15 mouse cellular contexts compared by ENCODE assay signal in the genomic region with DNA sequence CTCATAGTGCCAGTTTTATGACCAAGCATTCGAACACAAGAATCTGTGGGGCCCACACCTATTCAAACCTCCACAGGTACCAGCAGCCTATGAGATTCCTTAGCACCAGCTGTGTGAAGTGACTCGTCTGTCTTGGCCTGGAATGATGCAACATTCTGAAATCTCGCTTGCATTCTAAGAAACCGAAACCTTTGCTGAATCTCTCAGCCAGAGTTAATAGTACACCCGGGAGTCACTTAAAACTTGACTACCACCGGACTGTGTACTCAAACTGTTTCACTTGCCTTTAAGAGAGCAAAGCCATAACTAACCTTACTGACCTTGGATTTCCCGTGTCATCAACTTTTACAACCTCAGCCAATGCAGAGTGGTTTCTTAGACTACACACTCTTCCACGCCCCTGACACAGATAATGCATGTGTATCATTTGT. TPM values are rescaled to one million over a fixed set of nuclear protein-coding genes. Genes with fewer than 3 reads are reported as not detected.
DNase-seq lines count a peak whose midpoint lies in the region; ATAC-seq and TF ChIP-seq lines count a peak whose summit lies in the region.
"Had no signal": no experiment of that assay in that cellular context is flagged by ENCODE, and none has a peak within 500 bp of the region (broad histone marks: within the 10 kb centered on the region; RNA-seq: fewer than 3 reads in every experiment).

No protein-coding gene starts in this region.

- intact Hi-C loops in heart, adult 2 months (cut with DNase I) = no loop called here

- H3K9ac ChIP-seq in CH12.LX (ENCODE audit: insufficient read depth, low read depth) = no peak overlapping the region
- no peak overlapping the region for H3K9ac ChIP-seq in intestine, embryonic 15.5 days
- H3K9ac ChIP-seq in forebrain, embryonic 16.5 days (replicated peaks; ENCODE audit: low read depth, low read length) = no peak overlapping the region
- H3K9ac ChIP-seq in heart, adult 2 months (ENCODE audit: low read depth, low read length) = no peak overlapping the region
- H3K9ac ChIP-seq: limb, embryonic 15.5 days; stomach, embryonic 15.5 days had no signal

- TF ChIP-seq EP300 in CH12.LX (IDR thresholded peaks at IDR 0.05; ENCODE audit: low read length) = no peak
- no peak for TF ChIP-seq EP300 in heart, adult 2 months (IDR thresholded peaks at IDR 0.05; ENCODE audit: insufficient read depth, low read depth, low read length)

- H3K36me3 ChIP-seq in CH12.LX (replicated peaks in 1 of 2; ENCODE audit: control insufficient read depth in 1 of 2, insufficient read depth in 1 of 2, low read length in 1 of 2) = no peaks in the 10 kb centered on the region
- no peaks in the 10 kb centered on the region for H3K36me3 ChIP-seq in intestine, embryonic 15.5 days
- no peaks in the 10 kb centered on the region for H3K36me3 ChIP-seq in forebrain, embryonic 16.5 days (ENCODE audit: control insufficient read depth, insufficient read depth)
- no peaks in the 10 kb centered on the region for H3K36me3 ChIP-seq in heart, adult 2 months (ENCODE audit: control insufficient read depth, insufficient read depth, low read length)
- H3K36me3 ChIP-seq: limb, embryonic 15.5 days; midbrain, embryonic 10.5 days; stomach, embryonic 15.5 days had no signal

- no peak overlapping the region for H3K4me3 ChIP-seq in CH12.LX (replicated peaks in 1 of 3; ENCODE audit: low read depth in 2 of 3, low read length in 2 of 3, poor library complexity in 1 of 3)
- H3K4me3 ChIP-seq in intestine, embryonic 15.5 days (replicated peaks) = no peak overlapping the region
- H3K4me3 ChIP-seq in forebrain, embryonic 16.5 days (replicated peaks; ENCODE audit: low read length) = no peak overlapping the region
- H3K4me3 ChIP-seq in heart, adult 2 months = no peak overlapping the region
- H3K4me3 ChIP-seq: limb, embryonic 15.5 days; midbrain, embryonic 10.5 days; stomach, embryonic 15.5 days had no signal

- WGBS in intestine, embryonic 15.5 days = 48% methylated on average over 8 of the region's 8 CpGs
- WGBS in large intestine, adult 2 months = 27% methylated on average over 8 of the region's 8 CpGs
- WGBS in forebrain, embryonic 16.5 days = 90% methylated on average over 8 of the region's 8 CpGs
- 94% methylated on average over 8 of the region's 8 CpGs for WGBS in heart, adult 2 months

- no peaks in the 10 kb centered on the region for H3K9me3 ChIP-seq in CH12.LX (replicated peaks; ENCODE audit: low read length)
- no peaks in the 10 kb centered on the region for H3K9me3 ChIP-seq in intestine, embryonic 15.5 days
- no peaks in the 10 kb centered on the region; the same call in 1 of the 2 replicates for H3K9me3 ChIP-seq in forebrain, embryonic 16.5 days (ENCODE audit: control insufficient read depth, low read length)
- H3K9me3 ChIP-seq: limb, embryonic 15.5 days; midbrain, embryonic 10.5 days; stomach, embryonic 15.5 days had no signal

- in situ Hi-C loops in CH12.LX (cut with MboI; ENCODE audit: low pct_ligation_motif_present, low pct_unique_long_range_greater_than_20kb, low sequenced_read_pairs) = no loop called here

- dilution Hi-C loops in CH12.LX (cut with MboI; ENCODE audit: extremely low pct_ligation_motif_present, extremely low pct_unique_long_range_greater_than_20kb, low sequenced_read_pairs) = no loop called here

- no peaks in the 10 kb centered on the region for H3K79me2 ChIP-seq in CH12.LX (replicated peaks; ENCODE audit: control insufficient read depth, extremely low read depth, insufficient read depth, poor library complexity, severe bottlenecking)
- H3K79me2 ChIP-seq in heart, adult 2 months (replicated peaks; ENCODE audit: control insufficient read depth, insufficient read depth, low read length) = no peaks in the 10 kb centered on the region

- peak; percentile 91 for ATAC-seq in intestine, embryonic 15.5 days
- no peak for ATAC-seq in forebrain, embryonic 16.5 days

- DNase-seq in 3T3-L1 (ENCODE audit: low read depth, low spot score) (peak; percentile 82), CH12.LX (ENCODE audit: extremely low read depth) (peak; percentile 34)
- DNase-seq in large intestine, adult 2 months (ENCODE audit: low read depth, low spot score) = peak; percentile 38
- DNase-seq in heart, adult 2 months = no peak
- DNase-seq in cerebellum, postnatal 25 days = no peak
- no peak for DNase-seq in gastrocnemius, adult 18-20 months (ENCODE audit: low spot score)
- DNase-seq: adrenal gland, postnatal 36 days; cerebellum, adult 18-20 months; gastrocnemius, postnatal 36 days; heart, postnatal 4 days had no signal

- no peak for TF ChIP-seq RAD21 in CH12.LX (IDR thresholded peaks at IDR 0.05; ENCODE audit: low read depth, low read length)

- H3K27me3 ChIP-seq in CH12.LX (replicated peaks) = no peaks in the 10 kb centered on the region
- H3K27me3 ChIP-seq in intestine, embryonic 15.5 days (replicated peaks) = no peaks in the 10 kb centered on the region
- H3K27me3 ChIP-seq in forebrain, embryonic 16.5 days (replicated peaks; ENCODE audit: control insufficient read depth, insufficient read depth, low read length) = no peaks in the 10 kb centered on the region
- no peaks in the 10 kb centered on the region for H3K27me3 ChIP-seq in heart, adult 2 months (ENCODE audit: control insufficient read depth, insufficient read depth, low read length)
- H3K27me3 ChIP-seq: limb, embryonic 15.5 days; stomach, embryonic 15.5 days had no signal

- 0 out of 2 replicates have a peak, but pooled peaks have one; percentile 27 for TF ChIP-seq POLR2A in CH12.LX (IDR thresholded peaks at IDR 0.05; ENCODE audit: low read depth, low read length)
- no peak for TF ChIP-seq POLR2A in heart, adult 2 months (IDR thresholded peaks at IDR 0.05; ENCODE audit: insufficient read depth, low read depth, low read length)

- peak overlapping the region; percentile 78 for H3K27ac ChIP-seq in CH12.LX (ENCODE audit: insufficient read depth, low read depth)
- H3K27ac ChIP-seq in intestine, embryonic 15.5 days = peak overlapping the region; percentile 53
- H3K27ac ChIP-seq in forebrain, embryonic 16.5 days (ENCODE audit: low read length) = no peak overlapping the region
- H3K27ac ChIP-seq in heart, adult 2 months = no peak overlapping the region
- H3K27ac ChIP-seq: limb, embryonic 15.5 days; midbrain, embryonic 10.5 days; stomach, embryonic 15.5 days had no signal

- peaks cover 16 to 37% of the 10 kb centered on the region in 2 experiments for H3K4me1 ChIP-seq in CH12.LX (ENCODE audit: control insufficient read depth in 1 of 2, insufficient read depth in 2 of 2)
- H3K4me1 ChIP-seq in intestine, embryonic 15.5 days (replicated peaks) = peaks cover 6% of the 10 kb centered on the region; the same call in 1 of the 2 replicates
- no peaks in the 10 kb centered on the region for H3K4me1 ChIP-seq in forebrain, embryonic 16.5 days (replicated peaks; ENCODE audit: control insufficient read depth, insufficient read depth, low read length)
- no peaks in the 10 kb centered on the region; the same call in 1 of the 2 replicates for H3K4me1 ChIP-seq in heart, adult 2 months (ENCODE audit: control insufficient read depth, insufficient read depth, low read length)
- H3K4me1 ChIP-seq: limb, embryonic 15.5 days had no signal

- no peak for TF ChIP-seq CTCF in CH12.LX (conservative IDR thresholded peaks at IDR 0.05 in 1 of 2, IDR thresholded peaks at IDR 0.05 in 1 of 2; ENCODE audit: low read depth in 2 of 2, low read length in 2 of 2)
- no peak for TF ChIP-seq CTCF in heart, adult 2 months (IDR thresholded peaks at IDR 0.05)

- H3K4me2 ChIP-seq in CH12.LX (ENCODE audit: insufficient read depth, low read depth, poor library complexity, severe bottlenecking) = no peak overlapping the region
- 0 out of 2 replicates have a peak overlapping the region, but pooled peaks have one; percentile 3 for H3K4me2 ChIP-seq in intestine, embryonic 15.5 days (replicated peaks)
- H3K4me2 ChIP-seq in forebrain, embryonic 16.5 days (ENCODE audit: low read length) = no peak overlapping the region
- H3K4me2 ChIP-seq: limb, embryonic 15.5 days; stomach, embryonic 15.5 days had no signal

TF ChIP-seq in CH12.LX, 34 proteins besides CTCF, POLR2A, EP300 and RAD21:
- 0 out of 2 replicates have a peak, but pooled peaks have one; percentile 60 for TF ChIP-seq TBP (conservative IDR thresholded peaks at IDR 0.05; ENCODE audit: low read depth, low read length)
- 0 out of 2 replicates have a peak, but pooled peaks have one; percentile 7 for TF ChIP-seq ETS1 (conservative IDR thresholded peaks at IDR 0.05; ENCODE audit: low read depth, low read length)
- TF ChIP-seq JUND (conservative IDR thresholded peaks at IDR 0.05; ENCODE audit: low read depth, low read length) = peak; percentile 52; the same call in 1 of the 2 replicates
- TF ChIP-seq IRF4 (IDR thresholded peaks at IDR 0.05; ENCODE audit: low read depth, low read length) = peak; percentile 79
- no peak for TF ChIP-seq ZNF384 (IDR thresholded peaks at IDR 0.05; ENCODE audit: low read depth, low read length)

RNA-seq across cellular contexts. Expression of gene Susd1, which starts 14.1 kb away (rescaled TPM):
- total RNA-seq in CH12.LX (2012; rRNA removed) (5.1 and 6.1 TPM in 2 replicates), CH12.LX (2014; rRNA removed) (4.1 and 5.0 TPM in 2 replicates)
- polyA plus RNA-seq in CH12.LX (2012; ENCODE audit: insufficient read length, low read depth) = 1.4 and 1.6 TPM in 2 replicates
- polyA plus RNA-seq in intestine, embryonic 15.5 days (2015; fragmentation: Nextera tagmentation; extraction: Ambion mirVana) = 10.8 and 11.2 TPM in 2 replicates
- polyA plus RNA-seq in large intestine, adult 2 months (2012; rRNA removed) = 3.7 and 4.6 TPM in 2 replicates
- polyA plus RNA-seq in forebrain, embryonic 16.5 days (2015; fragmentation: Nextera tagmentation; extraction: Ambion mirVana) = 0.84 and 1.8 TPM in 2 replicates
- 1 to 10 TPM; 1.5 to 1.6 TPM for total RNA-seq in heart, adult 2 months (2021)
- 2.3 and 3.4 TPM in 2 replicates for polyA plus RNA-seq in heart, adult 2 months (2012; rRNA removed)
- under 1 TPM; 0.45 to 0.50 TPM for total RNA-seq in gastrocnemius, adult 18-20 months (2021)

Comparison
In these comparisons a context has a peak if more than half of its experiments do, and no peak if none do; other contexts are left out.
1. DNase-seq: peak in 3T3-L1 (single experiment), CH12.LX (single experiment) and large intestine, adult 2 months (single experiment); none in heart, adult 2 months (0 of 2), cerebellum, postnatal 25 days (0 of 2) and gastrocnemius, adult 18-20 months (single experiment).
2. H3K27ac ChIP-seq: peak in CH12.LX (single experiment) and intestine, embryonic 15.5 days (single experiment); none in forebrain, embryonic 16.5 days (single experiment) and heart, adult 2 months (single experiment).